Mouse (Mus musculus) gastrocnemius, postnatal 4 days (tissue): ENCODE measurements around the gene Jam3. TPM values are rescaled to one million over a fixed set of nuclear protein-coding genes. Genes with fewer than 3 reads are reported as not detected.

Experiments
- total RNA-seq, 2 experiments: library from RNA; stranded (reverse); gene quantifications; 2 replicates each; pipeline ENCODE4 v1.2.3; 2021

Gene Jam3
- total RNA-seq, 2 experiments from 2014 or later, result 52.0 to 55.6 TPM

Other genes starting within 250 kb of the Jam3 start
- not detected for gene Gm1110, start 232.3 kb downstream of the Jam3 start, total RNA-seq
- gene Acad8, start 155.9 kb downstream of the Jam3 start, total RNA-seq, result 10 to 100 TPM; 34.5 to 36.7 TPM
- gene Thyn1, start 155.7 kb downstream of the Jam3 start, total RNA-seq, result 10 to 100 TPM; 39.3 to 40.8 TPM
- gene Vps26b, start 125.4 kb downstream of the Jam3 start, total RNA-seq, result 10 to 100 TPM; 35.5 to 41.7 TPM
- gene Ncapd3, start 125.2 kb downstream of the Jam3 start, total RNA-seq, result 10 to 100 TPM; 14.5 to 17.4 TPM
- gene Igsf9b, start 143.8 kb upstream of the Jam3 start, total RNA-seq, result 1 to 10 TPM; 7.1 to 8.3 TPM
- not detected for gene Spata19, start 241.4 kb upstream of the Jam3 start, total RNA-seq